Mouse (Mus musculus) testis, adult 2 months (tissue): ENCODE results near the gene Tmem170.

Experiments used
- CTCF ChIP-seq: fragments of 200-500 bp; IDR thresholded peaks from 2 replicates; pipeline ENCODE4 v1.5.1; 2012; ENCODE audit warnings: low read depth, mild to moderate bottlenecking, inconsistent platforms, low read length, moderate library complexity; ENCODE audit not compliant: control insufficient read depth, insufficient read depth, insufficient replicate concordance
- POLR2A ChIP-seq: fragments of 200-500 bp; IDR thresholded peaks from 2 replicates; pipeline ENCODE4 v1.6.1; 2012; ENCODE audit warnings: low read depth, mild to moderate bottlenecking, inconsistent platforms, low read length, moderate library complexity; ENCODE audit not compliant: control insufficient read depth

- TF ChIP-seq CTCF, result no peak
- no peak for TF ChIP-seq POLR2A
Measured at GRCm38 (mm10) chr8:111835540-111835939, 41.0 kb downstream of the Tmem170 start.
